Mouse (Mus musculus) spleen, postnatal 36 days (tissue): Measurements from ENCODE around the gene Mrpl35.
"Not testable (repeated sequence)": the region's sequence is repeated elsewhere in the genome, so short reads cannot be mapped to it uniquely, and the experiment has no call there.

Experiments used
- DNase-seq, 2 experiments: peaks; one replicate each; pipeline ENCODE4 v3.0.0; 2022; ENCODE audit warnings: low spot score in 2 of 2, mixed read lengths in 1 of 2

The Mrpl35 gene

DNA sequence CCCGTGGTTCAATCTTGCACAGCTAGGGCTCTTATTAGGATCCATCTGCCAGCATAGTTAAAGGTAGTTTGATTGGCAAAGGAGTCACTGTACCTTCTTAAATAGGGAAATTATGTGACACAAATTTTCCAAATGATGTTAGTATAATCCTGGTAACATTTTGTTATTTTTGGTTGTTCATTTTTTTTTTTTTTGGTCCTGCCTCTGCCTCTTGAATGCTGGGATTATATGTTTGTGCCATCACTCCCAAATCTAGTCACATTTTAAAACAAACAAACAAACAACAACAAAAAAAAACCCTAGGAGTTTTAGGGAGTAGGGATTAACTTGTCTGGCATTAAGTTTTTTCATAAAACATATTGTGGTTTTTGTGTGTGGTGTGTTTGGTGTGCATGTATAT, at the start of gene Mrpl35:
Mrpl35 (minus strand) TSS at position 101 of the 400 bp plus-strand sequence.
- DNase-seq, result no peak

DNA sequence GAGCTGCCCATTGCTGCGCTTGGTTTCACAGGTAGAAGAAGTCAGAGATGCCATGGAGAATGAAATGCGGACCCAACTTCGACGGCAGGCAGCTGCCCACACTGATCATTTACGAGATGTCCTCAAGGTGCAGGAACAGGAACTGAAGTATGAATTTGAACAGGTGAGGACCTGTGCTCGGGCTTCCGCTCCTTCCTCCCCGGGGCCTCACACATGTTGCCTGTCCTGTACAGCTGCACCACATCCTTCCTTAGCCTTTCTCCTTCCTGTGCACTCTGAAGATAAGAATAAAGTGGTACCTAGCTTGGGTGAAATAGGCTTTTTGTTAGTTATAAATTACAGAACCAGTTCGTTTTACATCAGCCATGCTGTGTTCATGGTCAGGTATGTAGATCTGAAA, 44.6 kb upstream of the Mrpl35 start:
- peak in 1 of 2 experiments; percentile 13 for DNase-seq

DNA sequence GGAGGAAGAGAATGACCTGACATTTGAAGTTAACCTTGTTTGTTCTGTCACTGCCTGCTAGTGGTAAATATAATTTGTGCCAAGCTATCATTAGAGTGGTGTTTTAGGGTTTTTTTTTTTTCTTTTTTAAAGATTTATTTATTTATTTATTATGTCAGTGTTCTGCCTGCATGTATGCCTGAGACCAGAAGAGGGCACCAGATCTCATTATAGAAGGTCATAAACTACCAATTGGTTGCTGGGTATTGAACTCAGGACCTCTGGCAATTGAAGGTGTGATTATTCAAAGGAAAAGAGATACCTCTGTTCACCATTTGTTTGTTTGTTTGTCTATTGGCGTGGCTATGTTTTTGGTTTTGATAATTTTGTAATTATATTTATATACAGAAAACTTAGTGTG, 42.0 kb upstream of the Mrpl35 start:
- DNase-seq, result peak in 1 of 2 experiments; percentile 8

DNA sequence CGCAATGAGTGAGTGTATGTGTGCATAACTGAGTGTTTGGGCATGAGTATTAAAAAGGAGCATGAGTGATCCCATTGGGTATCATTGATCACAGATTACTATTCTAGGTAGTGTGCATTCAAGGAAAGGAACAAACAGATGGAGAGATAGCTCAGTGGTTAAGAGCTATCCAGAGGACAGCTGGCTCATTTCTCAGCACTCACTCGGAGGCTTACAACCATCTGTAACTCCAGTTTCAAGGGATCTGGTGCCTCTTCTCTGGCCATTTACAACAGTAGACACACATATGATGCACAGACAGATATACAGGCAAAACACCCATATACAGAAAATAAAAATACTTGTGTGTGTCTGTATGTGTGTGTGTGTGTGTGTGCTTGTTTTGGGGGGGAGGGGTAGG, 41.0 kb upstream of the Mrpl35 start:
- DNase-seq, result no peak

DNA sequence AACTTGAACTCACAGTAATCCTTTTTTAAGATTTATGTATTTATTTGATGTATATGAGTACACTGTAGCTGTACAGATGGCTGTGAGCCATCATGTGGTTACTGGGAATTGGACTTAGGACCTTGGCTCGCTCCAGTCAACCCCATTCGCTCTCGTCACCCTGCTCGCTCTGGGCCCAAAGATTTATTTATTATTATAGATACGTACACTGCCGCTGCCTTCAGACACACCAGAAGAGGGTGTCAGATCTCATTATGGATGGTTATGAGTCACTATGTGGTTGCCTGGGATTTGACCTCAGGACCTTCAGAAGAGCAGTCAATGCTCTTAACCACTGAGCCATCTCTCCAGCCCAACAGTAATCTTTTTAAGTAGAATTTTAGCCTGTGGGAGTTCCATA, 20.1 kb upstream of the Mrpl35 start:
- not testable (repeated sequence) for DNase-seq

DNA sequence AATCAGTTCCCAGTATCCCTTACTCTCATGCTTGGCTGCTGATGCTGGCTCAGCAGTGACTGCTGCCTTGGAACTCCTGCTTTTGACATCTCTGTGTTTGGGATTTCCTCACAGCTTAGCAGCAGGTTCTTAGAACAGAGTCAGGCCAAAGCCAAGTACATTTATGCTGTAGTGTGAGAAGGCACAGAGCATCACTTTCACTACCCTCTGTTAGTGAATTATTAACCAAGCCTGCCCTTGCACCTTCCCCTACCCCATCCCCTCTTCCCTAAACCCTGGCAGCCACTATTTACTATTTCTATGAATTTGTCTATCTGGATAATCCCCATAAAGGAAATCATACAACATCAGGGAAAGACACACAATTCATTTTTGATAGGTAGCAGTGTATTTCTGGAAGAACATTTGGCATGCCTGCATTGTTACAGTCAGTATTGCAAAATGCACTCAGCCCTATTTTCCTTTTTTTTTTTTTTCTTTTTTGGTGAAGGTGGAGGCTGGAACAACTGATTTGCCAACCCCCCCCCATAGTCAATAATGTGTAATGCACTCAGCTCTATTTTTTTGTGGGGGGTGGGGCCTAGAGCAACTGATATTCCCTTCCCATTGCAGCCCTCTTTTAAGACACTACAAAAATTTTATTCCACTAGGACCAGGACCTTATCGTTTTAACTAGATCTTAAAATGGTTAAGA, 14.0 kb upstream of the Mrpl35 start:
- no peak for DNase-seq

DNA sequence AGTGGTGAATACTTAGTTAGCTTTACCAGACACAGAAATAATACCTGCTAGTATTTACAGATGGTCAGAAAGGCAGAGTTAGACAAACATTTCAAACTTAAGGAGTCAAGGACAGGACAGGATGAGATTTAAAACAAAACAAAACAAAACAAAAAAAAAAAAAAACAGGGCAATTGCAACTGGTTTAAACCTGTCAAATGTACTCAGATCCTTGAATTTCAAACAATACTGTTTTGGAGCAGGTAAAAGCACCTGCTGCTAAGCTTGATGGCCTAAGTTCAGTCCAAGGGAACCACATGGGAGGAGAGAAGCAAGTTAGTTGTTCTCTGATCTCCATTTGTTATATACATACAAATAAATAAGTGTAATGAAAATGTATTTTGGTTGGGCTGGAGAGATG, 13.0 kb upstream of the Mrpl35 start:
- no peak for DNase-seq

DNA sequence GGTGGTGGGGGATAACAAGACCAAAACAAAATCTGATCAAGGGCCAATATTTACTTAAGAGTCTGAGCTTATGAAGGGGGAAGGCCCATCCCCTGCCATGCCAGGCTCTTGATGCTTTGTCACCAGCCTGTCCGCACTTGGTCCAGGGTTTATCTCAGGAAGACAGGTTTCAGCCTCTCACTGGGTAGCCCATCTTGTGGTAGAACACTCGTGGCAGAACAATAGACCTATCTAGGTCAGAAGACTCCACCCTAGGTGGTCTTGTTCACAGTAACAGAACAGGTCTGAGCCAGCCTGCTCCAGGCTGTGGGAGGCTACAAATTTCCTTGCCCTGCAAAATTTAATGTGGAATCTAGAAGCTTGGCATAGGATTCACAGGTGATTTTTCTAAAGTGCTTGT, 10.0 kb upstream of the Mrpl35 start:
- DNase-seq, result no peak

DNA sequence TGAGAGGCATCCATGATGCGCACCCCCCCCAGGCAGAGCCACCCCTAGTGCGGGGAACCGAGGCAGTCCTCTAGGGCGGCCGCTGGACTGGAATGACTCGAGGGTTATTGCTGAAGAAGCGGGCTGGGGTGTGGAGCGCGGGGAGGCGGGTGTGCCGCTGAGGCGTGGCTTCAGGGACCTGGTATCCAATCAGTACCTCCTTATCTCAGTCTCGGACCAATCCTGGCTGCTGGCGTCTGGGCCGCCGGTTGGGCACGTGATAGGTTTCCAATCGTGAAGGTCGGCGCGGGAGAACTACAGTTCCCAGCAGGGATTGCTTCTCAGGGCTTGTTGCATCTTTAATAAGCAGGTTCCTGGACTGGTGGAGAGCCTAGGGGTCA, 4.8 kb upstream of the Mrpl35 start:
- peak; percentile 95 to 97 for DNase-seq

DNA sequence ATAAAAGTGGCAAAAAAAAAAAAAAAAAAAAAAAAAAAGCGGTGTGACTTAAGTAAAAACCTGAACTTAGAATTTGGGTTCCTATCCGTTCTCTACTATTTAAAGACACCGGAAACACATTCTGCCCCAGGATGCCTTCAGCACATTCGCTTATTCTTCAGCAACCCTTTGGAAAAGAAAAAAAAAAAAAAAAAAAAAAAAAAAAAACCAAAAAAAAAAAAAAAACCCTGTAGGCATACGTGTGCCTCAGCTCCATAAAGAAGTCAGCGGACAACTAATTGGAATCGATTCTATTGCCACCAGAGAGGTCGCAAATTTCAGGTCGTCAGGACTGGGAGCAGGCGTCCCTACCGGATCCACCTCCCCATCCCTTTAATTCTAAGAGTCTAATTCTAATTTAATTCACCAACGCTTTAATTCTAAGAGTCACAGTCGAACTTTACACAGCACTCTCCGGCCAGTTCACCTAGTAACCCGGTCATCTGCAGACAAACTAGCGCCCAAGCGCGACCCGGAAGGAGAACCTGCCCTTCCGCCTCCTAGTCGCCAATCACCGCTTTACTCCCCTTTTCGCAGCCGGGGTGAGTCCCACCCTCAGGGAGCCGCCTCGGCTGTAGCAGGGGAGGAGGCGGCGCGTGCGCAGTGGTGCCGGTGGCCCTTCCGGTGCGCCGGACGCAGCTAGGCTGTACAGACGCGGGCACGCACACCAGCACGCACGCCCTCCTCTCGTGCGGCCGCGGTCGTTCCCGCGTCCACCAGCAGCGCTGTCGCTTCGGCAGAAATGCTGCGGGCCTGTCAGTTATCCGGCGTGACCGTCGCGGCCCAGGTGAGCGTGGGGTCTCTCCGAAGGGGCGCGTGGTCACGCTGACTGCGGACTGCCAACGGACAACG, 4.2 kb upstream of the Mrpl35 start, which contains the start of gene Immt:
Immt (plus strand) TSS at position 642 of the 891 bp plus-strand sequence.
- peak; percentile 97 to 98 for DNase-seq

DNA sequence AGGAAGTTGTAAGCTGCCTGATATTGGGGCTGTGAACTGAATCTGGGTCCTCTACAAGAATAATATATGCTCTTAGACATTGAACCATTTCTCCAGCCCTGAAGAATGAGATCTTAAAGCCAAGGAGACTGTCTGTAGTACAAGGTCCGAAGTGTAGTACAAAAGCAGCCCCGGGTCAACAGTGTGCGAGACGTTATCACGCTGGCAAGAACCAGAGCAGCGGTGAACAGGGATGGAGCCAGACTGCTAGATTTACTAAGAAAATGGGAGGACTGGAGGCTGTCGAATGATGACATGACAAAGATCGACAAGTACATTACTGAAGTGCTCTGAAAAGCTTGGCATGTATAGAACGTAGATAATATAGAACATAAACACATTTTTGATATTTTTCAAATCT, 3.0 kb upstream of the Mrpl35 start:
- DNase-seq, result no peak

DNA sequence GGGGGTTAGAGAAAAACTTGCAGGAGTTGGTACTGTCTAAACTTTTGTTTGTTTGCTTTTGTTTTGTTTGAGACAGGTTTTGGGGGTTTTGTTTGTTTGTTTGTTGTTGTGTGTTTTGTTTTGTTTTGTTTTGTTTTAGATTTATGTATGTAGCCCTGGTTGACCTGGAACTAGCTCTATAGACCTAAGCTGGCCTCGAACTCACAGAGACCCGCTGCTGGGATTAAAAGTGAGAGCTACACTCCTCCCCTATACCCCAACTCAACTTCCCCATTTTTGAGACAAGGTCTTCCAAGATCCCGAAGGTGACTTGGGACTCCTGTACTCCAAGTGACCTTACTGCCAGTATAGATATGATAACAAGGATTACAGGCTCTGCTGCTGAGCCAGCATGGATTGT, 2.8 kb downstream of the Mrpl35 start:
- no peak for DNase-seq

DNA sequence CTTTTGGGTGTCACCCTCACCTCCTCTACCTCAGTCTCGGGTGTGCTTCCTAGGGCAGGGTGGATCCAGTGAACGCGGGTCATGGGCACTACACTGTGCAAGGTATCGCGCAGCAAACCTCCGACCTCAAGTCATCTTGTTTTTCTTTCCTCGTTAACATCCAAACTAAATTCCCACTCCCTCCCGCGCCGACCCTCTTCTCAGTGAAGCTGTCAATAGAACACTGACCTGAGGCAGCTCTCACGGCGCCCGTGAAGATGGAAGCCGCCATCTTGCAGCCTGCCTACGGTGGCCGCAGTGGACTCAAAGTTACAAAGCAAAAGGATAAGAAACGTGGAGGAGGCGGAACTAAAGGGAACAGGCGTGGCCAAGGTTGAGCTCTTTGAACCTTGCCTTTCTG, 3.3 kb downstream of the Mrpl35 start:
- DNase-seq, result peak; percentile 87 to 90

DNA sequence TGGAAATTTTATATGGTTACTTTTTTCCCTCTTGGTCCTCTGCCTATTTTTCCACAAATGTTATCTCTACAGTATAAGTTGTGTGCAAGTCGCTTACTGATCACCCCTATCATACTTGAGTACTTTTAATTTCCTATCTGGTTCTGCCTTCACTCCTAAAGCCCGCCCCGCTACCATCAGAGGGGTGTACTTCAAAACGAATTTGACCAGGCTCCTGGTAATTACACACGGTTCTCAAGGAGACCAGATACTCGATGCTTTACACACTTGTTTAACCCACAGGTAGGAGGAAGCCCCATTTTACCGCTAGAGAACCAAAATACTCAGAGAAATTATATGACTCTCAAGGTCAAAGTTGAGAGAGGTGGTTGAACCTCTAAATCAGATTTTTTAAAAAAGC, 3.7 kb downstream of the Mrpl35 start:
- peak in 1 of 2 experiments; percentile 5 for DNase-seq

DNA sequence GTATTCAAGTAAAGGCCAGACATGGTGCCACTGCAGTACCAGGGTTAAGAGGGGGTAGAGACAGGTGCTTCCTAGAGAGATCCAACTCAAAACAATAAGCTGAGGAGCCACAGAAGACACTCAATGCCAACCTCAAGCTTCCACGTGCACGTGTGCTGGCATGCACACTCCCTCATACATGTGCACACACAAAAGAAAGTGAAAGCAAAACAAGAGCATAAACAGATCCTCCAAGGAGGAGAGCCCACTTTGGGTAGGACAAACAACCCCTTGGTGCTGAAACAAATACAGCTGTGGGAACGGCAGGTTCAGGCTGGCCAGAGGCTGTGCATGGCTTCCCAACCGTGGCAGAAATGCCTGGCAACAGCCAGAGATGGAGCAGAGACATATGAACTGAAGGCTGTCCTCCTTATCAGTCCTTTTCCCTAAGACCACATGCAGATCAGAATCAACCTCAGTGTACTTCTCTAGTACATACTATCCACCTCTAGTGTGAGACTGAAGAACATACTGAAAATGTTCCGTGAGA, 6.9 kb downstream of the Mrpl35 start:
- no peak for DNase-seq

DNA sequence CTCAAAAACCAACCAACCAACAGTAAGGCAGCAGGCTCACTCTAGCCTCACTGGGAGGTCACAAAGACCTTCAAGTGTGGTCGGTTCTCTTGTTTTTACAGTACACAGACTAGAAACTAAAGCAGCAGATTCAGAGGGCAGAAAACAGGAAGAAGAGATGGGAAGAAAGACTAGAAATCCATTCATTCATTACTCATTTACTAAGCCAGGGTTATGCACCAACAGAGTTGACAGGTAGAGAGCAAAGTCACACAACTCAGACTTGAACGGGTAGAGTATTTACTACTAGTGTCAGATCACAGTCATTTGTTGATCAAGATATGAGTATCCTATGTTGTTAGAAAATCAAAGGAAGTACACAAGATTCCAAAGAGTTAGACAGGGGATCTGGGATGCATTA, 13.9 kb downstream of the Mrpl35 start:
- DNase-seq, result no peak

DNA sequence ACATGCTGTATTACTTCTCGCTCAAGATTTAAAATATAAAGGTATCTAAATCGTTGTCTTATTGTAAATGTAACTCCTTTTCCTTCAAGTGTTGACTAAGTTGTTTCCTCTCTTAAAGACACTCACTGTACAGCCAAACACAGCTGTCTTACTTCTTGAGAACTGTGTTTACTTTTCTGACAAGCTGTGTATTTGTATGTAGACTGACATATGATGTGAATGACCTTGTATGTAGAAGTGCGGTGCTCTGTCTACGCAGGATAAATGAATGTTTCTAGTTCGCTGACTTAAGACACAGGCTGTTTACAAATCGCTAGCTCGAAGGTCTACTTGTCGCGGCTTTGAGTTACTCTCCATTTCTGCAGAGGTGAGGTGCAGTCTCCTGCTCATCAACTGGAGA, 16.9 kb downstream of the Mrpl35 start:
- no peak for DNase-seq

DNA sequence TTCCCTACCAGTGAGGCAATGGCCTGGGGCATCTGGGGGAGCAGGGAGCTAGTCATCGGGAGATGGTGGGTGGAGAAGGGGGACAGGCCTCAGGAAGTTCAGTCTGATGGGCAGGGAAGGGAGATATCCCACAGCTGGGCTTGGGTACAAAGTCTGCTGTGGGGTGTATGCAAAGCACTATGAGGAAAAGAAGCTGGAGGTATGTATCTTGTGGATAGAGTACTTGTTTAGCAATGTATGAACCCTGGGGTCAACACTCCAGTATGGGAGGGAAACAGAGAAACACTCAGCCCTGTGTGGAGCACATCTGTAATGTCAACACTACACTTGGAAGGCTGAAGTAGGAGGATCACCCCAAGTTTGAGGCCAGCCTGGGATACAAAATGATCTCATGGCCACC, 20.1 kb downstream of the Mrpl35 start:
- DNase-seq, result no peak

DNA sequence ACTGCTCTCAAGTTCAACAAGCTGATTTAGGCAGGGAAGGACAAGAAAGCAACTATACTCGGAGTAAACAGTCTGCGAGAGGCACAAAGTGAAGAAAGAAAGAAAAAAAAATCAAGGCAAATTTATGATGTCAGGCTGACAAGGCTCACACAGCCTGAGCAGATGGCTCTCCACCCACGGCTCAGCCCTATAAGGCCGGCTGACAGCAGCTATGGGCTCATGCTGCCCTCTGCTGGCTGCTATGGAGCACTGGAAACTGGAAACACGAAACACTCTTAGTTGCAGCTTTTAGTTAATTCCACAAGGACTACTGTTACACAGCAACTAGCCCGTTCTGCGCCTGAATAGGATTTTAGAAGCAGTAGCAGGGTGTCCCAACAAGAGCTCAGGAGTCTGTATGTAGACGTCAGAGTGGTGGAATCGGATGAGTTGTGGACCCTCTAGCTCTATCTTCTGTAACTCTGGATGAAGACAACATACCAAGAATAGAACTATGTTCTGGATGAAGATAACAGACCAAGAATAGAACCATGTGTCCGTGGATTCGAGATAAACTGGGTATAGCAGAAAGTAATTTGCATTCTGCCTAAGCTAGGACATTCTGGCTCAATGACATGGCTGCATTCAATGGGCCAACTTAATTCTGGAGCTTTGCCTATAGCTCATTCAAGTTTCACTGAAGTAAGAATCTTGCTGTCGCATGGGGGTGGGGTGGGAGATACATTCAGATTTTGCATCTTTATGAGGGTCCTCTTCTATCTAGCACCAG, 22.5 kb downstream of the Mrpl35 start:
- peak; percentile 19 to 37 for DNase-seq

DNA sequence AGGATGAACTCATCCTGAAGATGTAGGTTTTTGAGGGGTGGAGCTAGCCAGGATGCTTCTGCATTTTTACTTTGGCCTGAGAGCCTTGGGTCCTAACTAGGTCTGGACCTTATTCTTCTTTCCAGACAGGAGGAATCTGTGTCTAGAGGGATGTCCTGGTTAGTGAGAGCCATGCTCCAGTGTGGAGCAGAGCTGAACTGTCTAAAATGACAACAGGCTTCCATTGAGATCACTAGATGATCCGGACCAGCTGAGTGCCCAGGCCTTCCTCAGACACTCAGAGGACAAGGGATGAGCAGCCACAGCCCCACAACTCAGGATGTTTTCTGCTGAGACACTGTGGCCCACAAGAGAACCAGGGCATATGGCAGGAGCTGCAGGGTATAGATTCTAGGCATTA, 23.2 kb downstream of the Mrpl35 start:
- DNase-seq, result no peak

DNA sequence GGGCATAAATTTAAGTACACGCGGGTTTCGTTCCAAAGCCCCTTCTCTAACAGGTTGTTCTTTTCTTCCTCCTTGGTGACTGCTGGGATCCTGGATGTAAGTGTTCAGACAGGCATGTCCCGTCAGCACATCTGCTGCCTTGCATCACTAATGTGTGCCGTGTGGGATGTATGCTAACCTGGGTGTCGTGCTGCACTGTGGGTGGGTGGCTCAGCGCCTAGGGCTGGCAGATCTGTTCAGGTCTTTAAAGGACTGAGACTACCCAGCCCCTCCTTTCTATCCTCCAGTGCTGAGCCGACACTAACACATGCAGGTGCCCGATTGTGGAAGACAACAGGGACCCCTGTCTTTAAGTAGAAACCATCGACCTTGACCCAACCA, 25.1 kb downstream of the Mrpl35 start:
- no peak for DNase-seq
